Mouse (Mus musculus) central nervous system, embryonic 14 days (tissue): Measurements from ENCODE around the gene Olfr715. TPM values are rescaled to one million over a fixed set of nuclear protein-coding genes. Genes with fewer than 3 reads are reported as not detected.

Experiments used
- polyA plus RNA-seq: library from polyadenylated mRNA; depleted of rRNA; stranded (reverse); fragments of >200 nt; gene quantifications from 2 replicates; pipeline ENCODE4 v1.2.3, GENCODE M21; 2012; rRNA removed

Gene Olfr715
- not detected in 2 replicates for polyA plus RNA-seq

GRCm38 (mm10) chr7:107130983-107131382 lies at the start of gene Olfr715:
Gene Olfr715 (minus strand): TSS chr7:107131083.

DNA sequence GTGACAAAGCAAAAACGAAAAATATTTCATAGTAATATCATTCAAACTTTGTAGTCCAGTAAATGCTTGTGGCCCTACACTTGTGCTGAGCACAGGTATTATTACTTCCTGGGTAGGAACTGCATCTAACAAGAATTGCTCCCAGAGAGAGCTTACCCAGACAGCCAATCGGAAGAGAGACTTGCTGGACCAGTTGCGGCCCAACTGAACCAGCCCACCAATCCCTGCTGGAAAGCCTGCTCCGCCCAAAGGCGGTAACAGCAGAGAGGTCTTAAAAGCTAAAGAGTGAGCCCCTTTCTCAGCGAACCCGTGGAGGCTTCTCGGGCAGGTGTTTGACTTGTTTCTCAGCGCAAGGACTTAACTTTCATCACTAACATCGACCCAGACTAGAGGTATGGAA lies 35.8 kb upstream of the Olfr715 start, which contains the start of gene Nlrp14:
TSS of gene Nlrp14 (plus strand) at position 301 of the 400 bp plus-strand sequence.

GRCm38 (mm10) chr7:107138027-107138426 lies 7.1 kb upstream of the Olfr715 start, which contains the start of gene Olfr716:
Gene Olfr716 (plus strand): TSS chr7:107138327.

DNA sequence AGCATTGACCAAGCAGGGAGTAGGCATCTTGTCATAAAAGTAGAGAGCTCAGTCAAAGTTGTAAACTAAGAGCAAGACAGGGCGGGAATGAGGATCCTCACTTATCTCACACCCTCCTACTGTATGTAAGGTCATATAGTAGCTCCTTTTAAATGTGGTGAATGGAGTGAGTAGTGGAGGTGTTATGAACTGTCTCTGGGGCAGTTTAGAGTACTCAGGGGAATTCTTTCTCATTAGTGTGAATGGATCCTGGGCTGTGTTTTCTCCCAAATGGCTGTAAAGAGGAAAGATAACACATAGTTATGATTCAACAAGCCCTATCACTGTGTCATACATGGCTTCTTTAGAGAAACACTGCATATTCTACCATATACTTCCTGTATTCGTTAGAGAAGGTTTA lies 20.6 kb downstream of the Olfr715 start, which contains the start of gene Olfr715b:
TSS of gene Olfr715b (minus strand) at position 101 of the 400 bp plus-strand sequence.

GRCm38 (mm10) chr7:107092920-107093319 lies 38.0 kb downstream of the Olfr715 start, which contains the start of gene Olfr17:
Gene Olfr17 (plus strand): TSS chr7:107093220.

Other genes starting within 250 kb of the Olfr715 start
- gene Olfr706, start 242.9 kb downstream of the Olfr715 start, polyA plus RNA-seq, result not detected in 2 replicates
- gene Olfr707, start 229.8 kb downstream of the Olfr715 start, polyA plus RNA-seq, result not detected in 2 replicates
- gene Olfr1532-ps1, start 223.1 kb downstream of the Olfr715 start, polyA plus RNA-seq, result not detected in 2 replicates
- gene Olfr709-ps1, start 198.9 kb downstream of the Olfr715 start, polyA plus RNA-seq, result not detected in 2 replicates
- gene Olfr710, start 182.8 kb downstream of the Olfr715 start, polyA plus RNA-seq, result not detected in 2 replicates
- not detected in 2 replicates for gene Olfr6, start 167.1 kb downstream of the Olfr715 start, polyA plus RNA-seq
- gene Olfr711, start 155.6 kb downstream of the Olfr715 start, polyA plus RNA-seq, result not detected in 2 replicates
- not detected in 2 replicates for gene Olfr2, start 125.0 kb downstream of the Olfr715 start, polyA plus RNA-seq
- gene Olfr713, start 99.9 kb downstream of the Olfr715 start, polyA plus RNA-seq, result not detected in 2 replicates
- not detected in 2 replicates for gene Olfr714, start 60.1 kb downstream of the Olfr715 start, polyA plus RNA-seq
- not detected in 2 replicates for gene Olfr17, start 37.9 kb downstream of the Olfr715 start, polyA plus RNA-seq
- not detected in 2 replicates for gene Olfr715b, start 20.7 kb downstream of the Olfr715 start, polyA plus RNA-seq
- gene Olfr716, start 7.2 kb upstream of the Olfr715 start, polyA plus RNA-seq, result not detected in 2 replicates
- not detected in 2 replicates for gene Nlrp14, start 35.9 kb upstream of the Olfr715 start, polyA plus RNA-seq
- not detected in 2 replicates for gene Rbmxl2, start 78.4 kb upstream of the Olfr715 start, polyA plus RNA-seq
- gene Syt9, start 239.6 kb upstream of the Olfr715 start, polyA plus RNA-seq, result 9.2 and 9.6 TPM in 2 replicates